Mouse (Mus musculus) lung, embryonic 16.5 days (tissue): ENCODE results near the gene Prkd1. TPM values are rescaled to one million over a fixed set of nuclear protein-coding genes. Genes with fewer than 3 reads are reported as not detected.

Experiments
- ATAC-seq: fragments of 200-750 bp; cut with Nextera tagmentation; 2 replicates; pipeline ENCODE4 v1.8.0; 2017; ENCODE audit warnings: low read depth, mild to moderate bottlenecking, moderate library complexity
- H3K27ac ChIP-seq: fragments of 300-500 bp; sonication (generic); 2 replicates; pipeline ENCODE4 v1.5.1; 2014; ENCODE audit warnings: mild to moderate bottlenecking, control low read depth, low read length
- H3K27me3 ChIP-seq: fragments of 300-500 bp; sonication (generic); 2 replicates; pipeline ENCODE4 v1.6.1; 2014; ENCODE audit warnings: low read depth, low read length, mixed read lengths; ENCODE audit not compliant: control insufficient read depth, insufficient read depth
- H3K36me3 ChIP-seq: fragments of 300-500 bp; sonication (generic); 2 replicates; pipeline ENCODE4 v1.6.1; 2014; ENCODE audit warnings: low read length; ENCODE audit not compliant: control insufficient read depth, insufficient read depth
- H3K4me1 ChIP-seq: fragments of 300-500 bp; sonication (generic); replicated peaks from 2 replicates; pipeline ENCODE4 v1.6.1; 2014; ENCODE audit warnings: low read length, mixed read lengths; ENCODE audit not compliant: control insufficient read depth, insufficient read depth
- H3K4me2 ChIP-seq: fragments of 300-500 bp; sonication (generic); 2 replicates; pipeline ENCODE4 v1.6.1; 2014; ENCODE audit warnings: low read depth, low read length, control low read depth
- H3K4me3 ChIP-seq: fragments of 300-500 bp; sonication (generic); 2 replicates; pipeline ENCODE4 v1.5.1; 2014; ENCODE audit warnings: mild to moderate bottlenecking, low read length, control low read depth
- H3K9ac ChIP-seq: fragments of 300-500 bp; sonication (generic); 2 replicates; pipeline ENCODE4 v1.6.1; 2014; ENCODE audit warnings: low read length, control low read depth
- H3K9me3 ChIP-seq: fragments of 300-500 bp; sonication (generic); 2 replicates; pipeline ENCODE4 v1.6.1; 2016; ENCODE audit warnings: low read length; ENCODE audit not compliant: control insufficient read depth
- WGBS: fragments of 180-500 bp; shearing (Covaris S2); extraction: QIAGEN DNeasy Blood & Tissue Kit; methylation state at CpG from one replicate; pipeline ENCODE4 v1.1.7; 2014; 5-methylcytosine and 5-hydroxymethylcytosine counted together
- polyA plus RNA-seq: library from polyadenylated mRNA; unstranded; fragments of >200 nt; fragmentation: Nextera tagmentation; extraction: Ambion mirVana; gene quantifications from 2 replicates; pipeline ENCODE4 v1.2.1, GENCODE M21; 2015

Gene Prkd1
- polyA plus RNA-seq, 1 experiment from 2014 or later: 3.0 TPM

DNA sequence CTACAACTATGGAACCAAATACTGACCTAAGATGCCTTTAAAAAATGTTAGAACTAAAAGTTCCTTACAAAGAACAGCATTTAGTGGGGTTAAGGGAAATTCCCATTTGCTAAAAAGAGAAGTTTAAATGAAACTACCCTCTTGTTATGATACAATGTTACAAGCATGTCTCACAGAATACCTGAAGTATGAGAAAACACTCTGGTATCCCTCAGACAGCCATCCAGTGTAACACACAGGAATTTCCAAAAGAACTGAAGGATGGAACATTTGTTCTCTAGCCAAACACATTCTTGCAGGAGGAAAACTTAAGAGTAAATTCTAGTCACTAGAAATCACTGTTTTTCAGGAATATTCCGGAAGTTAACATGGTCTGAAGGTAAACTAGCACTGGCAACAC is 33.0 kb downstream of the Prkd1 start:
- H3K9ac ChIP-seq: no peak overlapping the region
- H3K27ac ChIP-seq: no peak overlapping the region
- no peak for ATAC-seq
- H3K27me3 ChIP-seq: no peaks in the 10 kb centered on the region
- 97% methylated on average over 1 of the region's 1 CpGs for WGBS
- H3K4me3 ChIP-seq: no peak overlapping the region
- H3K4me2 ChIP-seq: no peak overlapping the region
- 0 out of 2 replicates have a peak, but pooled peaks cover 2% of the 10 kb centered on the region for H3K4me1 ChIP-seq
- no peaks in the 10 kb centered on the region for H3K9me3 ChIP-seq
- no peaks in the 10 kb centered on the region for H3K36me3 ChIP-seq

DNA sequence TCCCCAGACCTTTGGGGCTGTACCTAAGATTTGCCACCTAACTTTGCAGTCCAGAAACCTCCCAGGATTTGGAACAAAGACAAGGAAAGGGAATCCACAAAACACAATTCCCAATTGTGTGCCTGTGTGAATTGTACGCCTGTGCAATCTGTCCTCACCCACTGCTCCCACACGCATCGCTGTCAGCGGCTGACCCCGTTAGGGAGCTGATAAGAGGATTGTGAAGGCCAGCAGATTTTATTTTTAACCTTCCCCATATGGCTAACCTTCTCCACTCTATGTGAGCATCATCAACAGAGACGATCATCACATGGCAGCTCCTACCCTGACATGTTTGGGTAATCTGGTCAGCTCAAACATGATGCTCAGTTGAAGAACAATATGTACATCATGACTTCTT is 34.6 kb downstream of the Prkd1 start:
- no peaks in the 10 kb centered on the region for H3K27me3 ChIP-seq
- no peaks in the 10 kb centered on the region for H3K9me3 ChIP-seq
- no peak overlapping the region for H3K4me3 ChIP-seq
- no peaks in the 10 kb centered on the region for H3K36me3 ChIP-seq
- no peak overlapping the region for H3K27ac ChIP-seq
- no peak for ATAC-seq
- WGBS: 32% methylated on average over 6 of the region's 6 CpGs
- H3K4me2 ChIP-seq: no peak overlapping the region
- H3K4me1 ChIP-seq: 0 out of 2 replicates have a peak, but pooled peaks cover 2% of the 10 kb centered on the region
- no peak overlapping the region for H3K9ac ChIP-seq

DNA sequence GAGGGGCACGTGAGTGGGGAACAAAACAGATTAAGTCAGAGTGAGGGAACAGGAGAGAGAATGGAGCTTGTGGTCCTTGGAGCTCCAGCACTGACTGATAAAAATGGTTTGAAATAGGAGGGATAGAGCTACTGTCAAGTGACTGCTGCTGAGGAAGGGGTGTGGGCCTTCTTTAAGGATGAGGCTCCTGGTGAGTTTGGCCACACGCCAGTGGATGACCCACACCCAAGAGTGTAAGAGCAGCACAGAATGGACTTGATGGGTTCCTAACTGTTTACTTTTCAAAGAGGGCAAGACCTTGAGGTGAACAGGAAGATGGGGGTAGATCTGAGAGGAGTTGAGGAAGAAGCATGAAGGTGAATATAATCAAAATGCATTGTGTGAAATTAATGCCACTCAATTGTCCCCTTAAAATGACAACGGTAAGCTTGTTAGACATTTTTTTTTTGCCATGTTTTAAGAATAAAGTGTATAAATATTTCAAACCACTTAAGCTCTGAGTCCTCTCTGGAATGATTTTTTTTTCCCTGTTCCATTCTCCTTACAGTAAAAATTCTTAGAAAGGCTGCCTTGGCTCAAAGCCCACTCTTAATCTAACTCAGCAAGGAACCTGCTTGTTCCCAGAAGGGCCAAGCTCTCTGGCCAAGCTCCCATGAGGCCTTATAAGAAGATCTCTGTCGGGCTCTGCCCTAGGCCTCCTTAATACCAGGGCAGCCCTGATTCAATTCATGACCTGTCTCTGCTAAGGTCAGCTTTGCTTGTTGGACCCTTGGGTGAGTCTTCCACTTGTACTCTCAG is 42.0 kb downstream of the Prkd1 start:
- no peaks in the 10 kb centered on the region for H3K27me3 ChIP-seq
- H3K36me3 ChIP-seq: no peaks in the 10 kb centered on the region
- no peak overlapping the region for H3K4me2 ChIP-seq
- 26% methylated on average over 4 of the region's 4 CpGs for WGBS
- no peak overlapping the region for H3K4me3 ChIP-seq
- peak overlapping the region; percentile 9; the same call in 1 of the 2 replicates for H3K27ac ChIP-seq
- no peak overlapping the region for H3K9ac ChIP-seq
- peak; percentile 52; the same call in 1 of the 2 replicates for ATAC-seq
- H3K9me3 ChIP-seq: no peaks in the 10 kb centered on the region
- H3K4me1 ChIP-seq: 0 out of 2 replicates have a peak, but pooled peaks cover 10% of the 10 kb centered on the region

DNA sequence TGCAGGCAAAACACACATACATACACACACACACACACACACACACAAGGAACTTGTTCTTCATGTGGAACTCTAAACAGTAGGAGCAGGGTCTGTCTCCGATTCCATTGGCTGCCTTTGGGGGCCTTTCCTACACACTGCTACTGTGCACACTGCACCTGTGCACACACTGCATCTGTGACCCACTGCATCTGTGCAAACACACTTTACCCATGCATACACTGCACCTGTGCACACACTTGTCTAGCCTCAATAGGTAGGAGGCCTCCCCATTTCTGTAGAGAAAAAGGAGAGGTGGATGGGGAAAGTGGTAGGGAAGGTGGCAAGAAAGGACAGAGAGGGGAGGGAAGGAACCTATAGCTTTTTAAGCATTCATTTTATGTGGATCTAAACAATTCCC is 49.5 kb downstream of the Prkd1 start:
- no peaks in the 10 kb centered on the region; the same call in 1 of the 2 replicates for H3K4me1 ChIP-seq
- WGBS: 52% methylated on average over 1 of the region's 1 CpGs
- peak; percentile 45; the same call in 1 of the 2 replicates for ATAC-seq
- no peaks in the 10 kb centered on the region for H3K36me3 ChIP-seq
- H3K9me3 ChIP-seq: no peaks in the 10 kb centered on the region
- H3K9ac ChIP-seq: no peak overlapping the region
- H3K27ac ChIP-seq: no peak overlapping the region
- no peak overlapping the region for H3K4me3 ChIP-seq
- no peak overlapping the region for H3K4me2 ChIP-seq
- H3K27me3 ChIP-seq: no peaks in the 10 kb centered on the region

DNA sequence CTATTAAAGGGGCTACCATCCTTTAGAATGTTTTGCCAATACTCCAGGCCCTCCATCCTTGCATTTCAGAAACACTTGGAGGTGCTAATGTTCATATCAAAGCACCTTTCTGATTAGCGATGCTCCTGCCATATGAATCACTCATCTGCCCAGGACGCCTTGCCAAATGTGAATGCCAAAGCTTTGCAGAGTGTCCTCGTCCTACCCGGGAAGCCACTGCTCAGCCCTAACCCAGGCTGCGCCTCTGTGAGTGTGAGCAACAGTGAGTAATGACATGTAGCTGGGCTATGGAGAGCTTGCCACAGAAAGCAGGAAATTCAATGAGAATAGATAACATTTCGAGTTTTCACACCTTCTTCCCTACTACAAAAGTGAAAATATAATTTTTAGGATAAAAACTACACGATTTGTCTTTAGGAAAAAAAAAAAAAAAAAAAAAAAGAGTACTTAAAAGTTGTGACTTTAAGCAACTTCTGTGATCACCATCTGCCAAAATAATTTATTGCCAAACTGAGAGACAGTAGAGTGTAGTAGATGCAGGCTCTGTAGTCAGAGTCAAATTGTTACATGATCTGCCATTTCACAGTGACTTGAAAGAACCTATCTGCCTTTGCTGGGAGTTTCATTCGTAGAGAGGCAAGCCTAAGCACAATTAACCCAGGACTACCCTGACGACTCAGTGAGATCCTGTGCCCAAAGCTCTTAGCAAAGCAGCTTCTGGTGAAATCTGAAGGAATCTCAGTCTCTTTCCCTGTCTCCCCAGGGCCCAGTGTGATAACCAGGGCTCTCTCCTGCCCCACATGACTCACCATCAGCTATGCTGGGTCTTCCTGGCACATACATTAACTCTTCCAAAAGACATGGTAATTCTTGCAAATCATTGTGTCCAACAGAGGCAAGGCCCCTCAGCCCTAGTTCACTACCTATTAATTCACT is 50.6 kb downstream of the Prkd1 start:
- Histone ChIP-seq H3K27ac (no peak overlapping the region), H3K9ac (no peak overlapping the region), H3K4me2 (no peak overlapping the region), H3K36me3 (no peaks in the 10 kb centered on the region), H3K27me3 (no peaks in the 10 kb centered on the region), H3K4me3 (no peak overlapping the region), H3K9me3 (no peaks in the 10 kb centered on the region), H3K4me1 (no peaks in the 10 kb centered on the region; the same call in 1 of the 2 replicates)
- ATAC-seq: no peak
- WGBS: 52% methylated on average over 9 of the region's 9 CpGs

DNA sequence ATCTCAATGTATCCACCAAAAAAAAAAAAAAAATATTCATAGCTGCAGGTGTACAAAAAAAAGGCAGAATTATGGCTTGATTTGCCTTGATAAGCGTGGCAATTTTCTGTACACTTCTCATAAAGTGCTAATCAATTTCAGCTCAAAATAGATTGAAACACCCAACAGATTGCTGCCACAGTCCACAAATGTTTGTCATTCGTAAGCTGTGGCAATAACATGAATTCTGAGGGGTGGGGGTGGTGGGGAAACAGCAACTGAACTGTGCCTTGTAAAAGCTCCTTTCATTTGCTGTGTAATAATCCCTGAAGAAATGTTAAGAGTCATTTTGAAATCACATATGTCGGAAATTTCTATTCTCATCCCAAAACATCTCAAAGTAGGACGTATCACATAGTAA is 51.4 kb downstream of the Prkd1 start:
- Histone ChIP-seq H3K4me2 (no peak overlapping the region), H3K4me1 (no peaks in the 10 kb centered on the region; the same call in 1 of the 2 replicates), H3K27ac (no peak overlapping the region), H3K9me3 (no peaks in the 10 kb centered on the region), H3K27me3 (no peaks in the 10 kb centered on the region), H3K9ac (no peak overlapping the region), H3K36me3 (no peaks in the 10 kb centered on the region), H3K4me3 (no peak overlapping the region)
- ATAC-seq: no peak
- WGBS: 85% methylated on average over 4 of the region's 4 CpGs

DNA sequence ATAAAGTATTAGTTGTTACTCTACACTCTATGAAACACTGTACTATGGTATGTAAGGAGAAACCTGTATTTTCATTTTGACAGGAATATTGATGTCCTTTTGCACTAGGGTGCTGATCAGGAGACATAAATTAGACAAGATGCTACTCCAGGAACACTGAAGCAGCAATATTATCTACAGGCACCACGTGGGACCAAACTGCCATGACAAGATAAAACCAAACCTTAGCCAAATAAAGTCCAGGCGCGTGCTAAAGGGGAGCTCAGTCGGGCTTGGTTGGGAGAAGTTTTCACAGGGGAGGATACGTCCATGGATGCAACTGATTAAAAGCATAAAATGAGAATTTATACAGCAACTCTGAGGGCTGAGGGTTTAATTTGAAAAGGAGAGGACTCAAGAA is 53.1 kb downstream of the Prkd1 start:
- H3K27ac ChIP-seq: no peak overlapping the region
- ATAC-seq: no peak
- H3K36me3 ChIP-seq: no peaks in the 10 kb centered on the region
- H3K4me2 ChIP-seq: no peak overlapping the region
- no peak overlapping the region for H3K4me3 ChIP-seq
- no peaks in the 10 kb centered on the region for H3K9me3 ChIP-seq
- H3K27me3 ChIP-seq: no peaks in the 10 kb centered on the region
- H3K4me1 ChIP-seq: no peaks in the 10 kb centered on the region; the same call in 1 of the 2 replicates
- 77% methylated on average over 5 of the region's 5 CpGs for WGBS
- H3K9ac ChIP-seq: no peak overlapping the region

DNA sequence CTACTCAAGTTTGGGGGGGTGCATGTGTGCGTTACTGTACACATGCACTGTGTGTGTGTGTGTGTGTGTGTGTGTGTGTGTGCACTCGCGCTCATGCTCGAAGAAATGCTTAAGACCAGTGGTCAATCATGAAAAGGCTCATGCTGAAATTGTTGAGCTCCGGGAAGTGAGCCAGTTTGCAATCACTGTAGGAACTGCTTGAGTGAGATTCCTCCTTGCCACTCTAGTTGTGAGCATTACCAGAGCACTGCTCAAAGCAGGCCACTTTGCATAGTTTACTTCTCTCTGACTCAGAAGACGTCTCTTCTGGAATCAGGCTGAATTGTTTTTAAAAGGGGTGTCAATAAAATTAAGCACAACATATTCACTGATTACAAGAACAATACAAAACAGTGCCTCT is 54.4 kb downstream of the Prkd1 start:
- Histone ChIP-seq H3K27me3 (no peaks in the 10 kb centered on the region), H3K27ac (no peak overlapping the region), H3K4me1 (no peaks in the 10 kb centered on the region; the same call in 1 of the 2 replicates), H3K4me2 (no peak overlapping the region; the same call in 1 of the 2 replicates), H3K9me3 (no peaks in the 10 kb centered on the region), H3K36me3 (no peaks in the 10 kb centered on the region), H3K4me3 (no peak overlapping the region), H3K9ac (no peak overlapping the region)
- peak; percentile 64 for ATAC-seq
- 50% methylated on average over 6 of the region's 6 CpGs for WGBS

DNA sequence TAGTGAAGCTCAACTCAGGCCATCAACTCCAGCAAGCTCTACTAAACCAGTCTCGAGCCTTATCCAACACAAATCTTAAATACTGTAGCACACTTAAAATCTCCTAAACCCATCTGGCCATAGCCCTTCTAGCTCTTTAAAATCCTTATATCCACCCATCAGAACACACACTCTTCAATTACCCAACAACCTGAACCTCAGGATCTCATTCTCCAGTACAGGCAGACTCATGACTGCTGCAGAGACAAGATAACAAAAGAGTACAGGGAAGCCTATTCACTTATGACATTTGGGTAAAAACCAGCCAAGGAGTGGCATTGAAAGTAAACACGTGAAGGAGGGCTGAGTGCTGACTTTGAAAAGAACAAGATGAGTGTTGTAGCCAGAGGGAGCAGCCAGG is 55.4 kb downstream of the Prkd1 start:
- H3K9ac ChIP-seq: no peak overlapping the region
- no peaks in the 10 kb centered on the region for H3K9me3 ChIP-seq
- no peak overlapping the region for H3K4me3 ChIP-seq
- WGBS: 68% methylated on average over 2 of the region's 2 CpGs
- no peak for ATAC-seq
- no peaks in the 10 kb centered on the region for H3K36me3 ChIP-seq
- no peaks in the 10 kb centered on the region for H3K27me3 ChIP-seq
- no peak overlapping the region for H3K27ac ChIP-seq
- no peak overlapping the region for H3K4me2 ChIP-seq
- H3K4me1 ChIP-seq: no peaks in the 10 kb centered on the region; the same call in 1 of the 2 replicates
